Mouse (Mus musculus) embryonic facial prominence, embryonic 15.5 days (tissue): ENCODE measurements at regions not wholly inside any gene's neighbourhood (a gene's known extent, or its start where the extent isn't known, plus 50 kb on each side); places are given as distances from the start of the nearest gene placed in this dataset.

ENCODE experiments used
- ATAC-seq: fragments of 200-750 bp; cut with Nextera tagmentation; 2 replicates; pipeline ENCODE4 v1.8.0; 2017; ENCODE audit warnings: low read depth, moderate TSS enrichment; ENCODE audit not compliant: insufficient number of reproducible peaks, low FRiP score, low TSS enrichment
- H3K27ac ChIP-seq: fragments of 300-500 bp; sonication (generic); replicated peaks from 2 replicates; pipeline ENCODE4 v1.5.1; 2015; ENCODE audit warnings: mild to moderate bottlenecking, inconsistent platforms
- H3K27me3 ChIP-seq: fragments of 300-500 bp; sonication (generic); 2 replicates; pipeline ENCODE4 v1.6.1; 2015; ENCODE audit warnings: inconsistent platforms
- H3K36me3 ChIP-seq: fragments of 300-500 bp; sonication (generic); 2 replicates; pipeline ENCODE4 v1.6.1; 2015; ENCODE audit warnings: mild to moderate bottlenecking, inconsistent platforms
- H3K4me1 ChIP-seq: fragments of 300-500 bp; sonication (generic); 2 replicates; pipeline ENCODE4 v1.6.1; 2015; ENCODE audit warnings: inconsistent platforms
- H3K4me2 ChIP-seq: fragments of 300-500 bp; sonication (generic); replicated peaks from 2 replicates; pipeline ENCODE4 v1.6.1; 2015; ENCODE audit warnings: mild to moderate bottlenecking, inconsistent platforms
- H3K4me3 ChIP-seq: fragments of 300-500 bp; sonication (generic); replicated peaks from 2 replicates; pipeline ENCODE4 v1.5.1; 2015; ENCODE audit warnings: mild to moderate bottlenecking, inconsistent platforms
- H3K9ac ChIP-seq: fragments of 300-500 bp; sonication (generic); 2 replicates; pipeline ENCODE4 v1.6.1; 2015; ENCODE audit warnings: inconsistent platforms
- H3K9me3 ChIP-seq: fragments of 300-500 bp; sonication (generic); replicated peaks from 2 replicates; pipeline ENCODE4 v1.6.1; 2016; ENCODE audit warnings: inconsistent platforms
- WGBS: fragments of 180-500 bp; shearing (Covaris S2); methylation state at CpG from one replicate; pipeline ENCODE4 v1.1.7; 2015; 5-methylcytosine and 5-hydroxymethylcytosine counted together

DNA sequence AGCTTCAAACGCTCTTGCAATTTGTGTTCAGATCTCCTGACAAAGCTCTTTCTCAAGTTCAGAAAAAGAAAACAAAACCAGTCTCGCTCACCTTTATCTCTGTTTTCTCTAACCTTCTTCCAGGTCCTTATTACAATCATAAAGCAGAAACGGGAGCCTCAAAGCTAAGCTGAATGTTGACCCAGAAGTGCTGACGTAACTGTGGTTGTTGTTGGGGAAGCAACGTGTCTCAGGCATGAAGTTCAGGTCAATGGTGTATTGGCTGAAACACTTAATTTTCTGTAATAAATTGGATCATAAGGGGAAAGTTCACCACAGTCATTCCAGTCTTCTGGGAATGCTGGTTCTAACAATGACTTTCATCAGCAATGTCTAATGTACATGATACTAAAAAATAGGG, 586.7 kb downstream of the Ofcc1 start:
- Histone ChIP-seq H3K9me3 (no peaks in the 10 kb centered on the region), H3K27me3 (no peaks in the 10 kb centered on the region), H3K27ac (no peak overlapping the region), H3K4me1 (no peaks in the 10 kb centered on the region), H3K4me3 (no peak overlapping the region), H3K36me3 (no peaks in the 10 kb centered on the region), H3K9ac (no peak overlapping the region), H3K4me2 (no peak overlapping the region)
- ATAC-seq: no peak
- 70% methylated on average over 5 of the region's 5 CpGs for WGBS

DNA sequence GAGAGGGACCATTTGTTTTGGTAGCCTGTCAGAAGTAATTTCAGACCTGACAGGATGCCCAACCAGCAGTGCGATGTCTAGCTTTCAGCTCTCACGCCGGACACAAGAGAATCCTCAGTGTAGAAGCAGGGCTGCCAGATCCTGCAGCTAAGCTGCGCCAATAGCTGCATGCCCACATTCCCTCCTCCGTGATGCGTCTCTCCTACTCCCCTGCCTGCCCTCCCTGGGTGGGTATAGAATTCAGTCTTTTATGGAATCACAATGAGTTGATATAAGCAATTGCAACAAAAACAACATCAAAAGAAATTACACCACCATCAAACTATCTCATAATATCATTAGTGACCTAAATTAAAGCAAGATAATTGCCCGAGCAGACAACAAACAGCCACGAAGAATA, 587.1 kb downstream of the Ofcc1 start:
- H3K9me3 ChIP-seq: no peaks in the 10 kb centered on the region
- no peaks in the 10 kb centered on the region for H3K27me3 ChIP-seq
- ATAC-seq: no peak
- no peak overlapping the region for H3K9ac ChIP-seq
- 68% methylated on average over 8 of the region's 8 CpGs for WGBS
- H3K27ac ChIP-seq: no peak overlapping the region
- no peak overlapping the region for H3K4me2 ChIP-seq
- no peak overlapping the region for H3K4me3 ChIP-seq
- H3K4me1 ChIP-seq: no peaks in the 10 kb centered on the region
- no peaks in the 10 kb centered on the region for H3K36me3 ChIP-seq

DNA sequence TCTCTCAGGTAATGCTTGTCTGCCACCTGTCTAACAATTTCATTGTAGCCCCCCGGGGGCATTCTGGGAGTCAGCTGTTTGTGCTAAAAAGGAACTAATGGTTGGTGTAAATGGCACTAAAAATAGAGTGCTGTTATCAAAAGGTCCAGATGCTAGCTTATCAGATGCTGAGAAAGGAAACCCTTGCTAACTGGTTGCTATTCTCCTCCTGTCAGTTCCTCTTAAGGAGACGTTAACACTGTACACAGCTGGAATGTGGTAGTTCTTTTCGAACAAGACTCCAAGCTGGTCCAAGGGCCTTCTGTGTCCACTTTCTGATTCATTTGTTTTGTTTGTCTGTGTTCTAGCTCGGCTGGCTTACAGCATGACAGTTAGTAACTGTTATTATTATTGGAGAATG, 592.0 kb downstream of the Ofcc1 start:
- no peaks in the 10 kb centered on the region for H3K27me3 ChIP-seq
- no peak overlapping the region for H3K9ac ChIP-seq
- WGBS: 48% methylated on average over 4 of the region's 4 CpGs
- H3K4me3 ChIP-seq: no peak overlapping the region
- no peak for ATAC-seq
- H3K9me3 ChIP-seq: no peaks in the 10 kb centered on the region
- no peaks in the 10 kb centered on the region for H3K4me1 ChIP-seq
- H3K4me2 ChIP-seq: no peak overlapping the region
- no peak overlapping the region for H3K27ac ChIP-seq
- H3K36me3 ChIP-seq: no peaks in the 10 kb centered on the region

DNA sequence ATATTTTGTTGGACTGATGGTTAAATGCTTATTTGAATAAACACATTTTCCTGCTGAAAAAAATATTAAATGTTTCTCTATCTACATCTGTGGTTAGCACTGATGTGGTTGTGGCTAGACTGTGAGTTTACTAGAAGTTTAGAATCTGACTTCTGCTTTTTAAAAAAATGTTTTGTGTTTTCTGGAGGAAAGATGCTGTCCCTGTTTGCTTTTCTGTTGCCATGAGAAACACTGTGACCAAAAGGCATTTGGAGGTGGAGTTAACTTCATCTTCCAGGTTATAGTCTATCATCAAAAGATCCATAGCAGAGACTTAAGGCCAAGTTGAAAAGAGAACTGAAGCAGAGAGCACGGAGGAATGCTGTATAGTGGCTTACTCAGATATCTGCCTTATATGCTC, 594.4 kb downstream of the Ofcc1 start:
- Histone ChIP-seq H3K9me3 (no peaks in the 10 kb centered on the region), H3K9ac (no peak overlapping the region), H3K27me3 (no peaks in the 10 kb centered on the region), H3K4me2 (no peak overlapping the region), H3K36me3 (no peaks in the 10 kb centered on the region), H3K27ac (no peak overlapping the region), H3K4me1 (no peaks in the 10 kb centered on the region), H3K4me3 (no peak overlapping the region)
- WGBS: 86% methylated on average over 1 of the region's 1 CpGs
- ATAC-seq: no peak
